Mouse (Mus musculus) urinary bladder, postnatal 25 days (tissue): Measurements from ENCODE around the gene Ubap1.

Source experiments
- DNase-seq: peaks from one replicate; pipeline ENCODE4 v3.0.0; 2022; ENCODE audit warnings: low spot score

Gene Ubap1

DNA sequence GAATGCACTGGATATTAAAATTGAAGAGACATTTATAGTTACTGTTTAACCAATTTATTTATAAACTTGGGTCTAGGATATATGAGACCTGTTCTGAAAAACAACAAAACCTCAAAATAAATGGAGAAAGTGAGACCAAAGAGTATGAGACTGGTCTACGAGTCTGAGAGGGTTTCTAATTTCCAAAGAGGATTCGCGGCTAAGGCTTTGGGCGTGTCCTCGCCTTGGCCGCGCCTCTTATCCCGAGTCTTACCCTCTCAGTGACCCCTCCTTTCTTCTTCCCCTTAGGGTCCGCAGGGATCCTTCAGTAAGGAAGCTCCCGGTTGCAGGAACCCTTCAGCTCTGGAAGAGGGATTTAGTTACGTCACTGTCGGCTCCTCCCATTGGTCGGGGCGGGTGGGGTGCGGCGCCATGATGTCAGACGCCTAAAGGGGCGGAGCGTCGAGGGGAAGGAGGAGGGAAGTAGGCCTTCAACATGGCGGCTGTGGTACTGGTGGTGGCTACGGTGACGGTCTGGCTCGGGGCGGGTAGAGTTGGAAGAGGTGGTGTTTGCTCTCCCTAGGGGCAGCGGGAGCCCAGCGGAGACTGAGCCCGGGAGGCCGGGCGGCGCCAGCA lies at the start of gene Ubap1:
TSS of gene Ubap1 (plus strand) at position 413 of the 615 bp plus-strand sequence.
- DNase-seq = peak; percentile 85

DNA sequence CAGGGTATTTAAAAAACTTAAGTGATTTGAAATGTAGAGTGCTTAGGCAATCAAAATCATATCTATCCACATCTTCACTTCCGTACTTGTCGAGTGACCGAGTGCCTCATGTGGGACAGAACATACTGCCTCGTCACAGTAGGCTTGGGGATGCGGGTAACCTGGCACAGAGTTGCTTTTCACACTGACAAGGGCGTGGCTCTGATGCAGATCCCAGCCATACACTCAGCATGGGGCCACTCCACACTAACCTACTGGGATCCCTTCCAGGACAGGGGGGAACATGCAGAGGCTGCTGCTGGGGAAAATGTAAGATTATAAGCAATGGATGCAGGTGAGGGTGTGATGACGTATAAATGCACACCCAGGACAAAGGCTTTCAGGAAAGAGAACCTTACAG lies 45.1 kb upstream of the Ubap1 start:
- DNase-seq = no peak

DNA sequence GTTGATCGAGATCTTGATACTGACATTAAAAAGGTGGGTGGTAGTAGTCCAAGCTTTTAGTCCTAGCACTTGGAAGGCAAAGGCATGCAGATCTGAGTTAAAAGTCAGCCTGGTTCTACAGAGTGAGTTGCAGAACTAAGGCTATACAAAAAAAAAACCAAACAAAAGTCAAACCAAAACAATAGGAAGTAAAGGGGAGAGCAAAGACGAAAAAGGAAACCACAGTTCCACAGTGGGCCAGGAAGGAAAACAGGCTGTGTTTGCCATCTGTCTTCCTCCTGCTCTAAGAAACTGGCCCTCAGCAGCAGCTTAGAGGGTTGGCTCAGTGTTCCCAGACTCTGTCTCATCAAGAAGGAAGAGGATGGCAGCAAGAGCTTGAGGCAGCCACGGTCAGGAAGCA lies 44.5 kb upstream of the Ubap1 start:
- DNase-seq = no peak

GRCm38 (mm10) chr4:41307406-41307805 lies 41.4 kb upstream of the Ubap1 start:
- no peak for DNase-seq

DNA sequence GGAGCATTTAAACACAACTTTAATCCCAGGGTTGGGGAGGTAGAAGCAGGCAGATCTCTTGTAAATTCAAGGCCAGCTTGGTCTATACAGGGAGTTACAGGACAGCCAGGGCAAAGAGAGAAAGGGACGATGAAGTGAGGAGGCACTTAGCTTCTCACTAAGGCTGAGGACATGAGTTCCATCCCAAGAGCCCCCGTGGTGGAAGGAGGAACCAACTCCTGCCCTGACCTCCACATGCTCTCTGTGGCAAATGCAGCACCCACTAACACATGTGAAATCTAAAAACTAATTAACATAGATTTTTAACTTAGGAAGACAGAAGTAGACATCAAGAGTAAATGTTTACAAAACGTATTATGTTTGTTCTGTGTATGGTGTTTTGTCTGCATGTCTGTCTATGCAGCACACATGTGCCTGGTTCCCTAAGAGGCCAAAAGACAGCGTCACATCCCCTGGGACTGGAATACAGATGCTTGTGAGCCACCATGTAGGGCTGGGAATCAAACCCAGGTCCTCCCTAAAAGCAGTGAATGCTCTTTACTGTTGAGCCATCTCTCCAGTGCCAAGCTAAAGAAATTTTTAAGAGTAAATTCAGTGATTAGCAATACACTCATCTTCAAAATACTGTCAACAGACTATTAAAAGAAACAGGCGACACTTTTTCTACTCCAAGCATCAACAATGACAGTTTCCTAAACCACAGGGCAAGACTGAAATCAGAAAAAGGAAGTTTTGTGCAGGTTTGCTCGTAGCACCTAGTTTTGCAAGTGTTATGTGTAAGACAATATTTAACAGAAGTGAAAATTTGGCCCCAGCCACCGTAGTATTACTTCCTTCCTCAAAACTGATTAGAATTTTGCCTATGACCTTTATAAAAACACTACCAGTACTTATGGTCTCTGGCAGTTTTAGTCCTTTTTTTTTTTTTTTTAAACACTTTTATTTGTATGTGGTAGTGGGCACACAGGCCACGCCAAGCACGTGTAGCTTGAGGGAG lies 37.9 kb upstream of the Ubap1 start:
- DNase-seq = no peak

- no peak for DNase-seq
Measured at GRCm38 (mm10) chr4:41313722-41314121, 35.1 kb upstream of the Ubap1 start.

GRCm38 (mm10) chr4:41314141-41315129 lies 34.4 kb upstream of the Ubap1 start, which contains the start of gene Dcaf12:
TSS of gene Dcaf12 (minus strand) at chr4:41314889.
- peak; percentile 91 for DNase-seq

DNA sequence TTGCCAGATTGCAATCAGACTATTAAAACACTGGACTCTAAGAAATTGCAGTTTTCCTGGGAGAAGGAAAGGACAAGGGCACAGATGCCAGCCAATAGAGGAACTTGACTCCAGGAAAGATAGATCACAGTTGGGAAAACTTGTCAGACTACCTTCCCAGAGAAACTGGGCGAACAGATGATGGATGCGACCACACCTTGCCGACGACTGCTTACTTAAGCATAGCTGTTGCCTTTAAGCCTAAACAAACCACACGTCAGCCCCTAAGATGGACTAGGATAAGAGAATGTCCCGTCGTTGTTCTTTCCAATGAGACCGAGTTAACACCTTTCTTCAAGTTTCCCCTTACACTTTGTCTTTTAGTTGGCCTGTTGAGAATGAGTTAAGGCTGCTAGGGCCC lies 33.6 kb upstream of the Ubap1 start:
- DNase-seq = peak; percentile 21

- no peak for DNase-seq
Measured at GRCm38 (mm10) chr4:41318267-41318666, 30.5 kb upstream of the Ubap1 start.

- DNase-seq = no peak
Measured at GRCm38 (mm10) chr4:41320971-41321370, 27.8 kb upstream of the Ubap1 start.

DNA sequence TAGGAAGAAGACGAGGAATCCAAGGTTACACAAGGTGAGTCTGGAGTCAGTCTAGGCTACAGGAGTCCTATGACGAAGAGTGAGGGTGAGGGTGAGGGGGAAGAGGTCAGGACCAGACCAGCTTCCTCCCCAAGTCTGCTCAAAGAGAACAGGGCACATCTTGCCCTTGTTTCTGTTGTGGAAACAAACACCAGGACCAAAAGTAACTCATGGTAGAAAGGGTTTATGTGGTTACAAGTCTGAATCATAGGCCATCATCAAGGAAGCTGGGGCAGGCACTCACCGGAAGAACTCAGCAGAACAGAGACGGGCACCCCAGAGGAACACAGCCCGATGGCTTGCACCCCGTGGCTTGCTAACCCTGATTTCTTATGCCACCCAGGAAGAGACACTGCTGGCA lies 21.9 kb upstream of the Ubap1 start:
- no peak for DNase-seq

DNA sequence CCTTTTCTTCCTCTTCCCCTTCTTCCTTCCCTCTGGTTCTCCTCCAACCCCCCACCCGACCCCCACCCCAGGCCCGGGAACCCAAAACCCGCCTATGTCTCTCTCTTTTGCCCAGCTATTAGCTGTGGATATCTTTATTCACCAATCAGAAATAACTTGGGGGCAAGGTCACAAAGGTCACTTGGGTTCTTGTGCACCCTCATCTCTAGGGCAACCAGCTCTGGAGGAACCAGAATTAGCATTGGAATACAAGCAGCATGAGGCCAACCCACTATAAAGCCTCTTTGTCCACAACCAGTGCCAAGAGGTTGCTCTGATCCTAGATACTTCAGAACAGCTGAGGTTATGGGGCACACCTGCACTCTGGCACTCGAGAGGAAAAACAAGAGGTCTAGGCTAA lies 19.3 kb upstream of the Ubap1 start:
- DNase-seq = no peak

- DNase-seq = no peak
Measured at GRCm38 (mm10) chr4:41331085-41331484, 17.7 kb upstream of the Ubap1 start.

- no peak for DNase-seq
Measured at GRCm38 (mm10) chr4:41331698-41332421, 16.9 kb upstream of the Ubap1 start.

DNA sequence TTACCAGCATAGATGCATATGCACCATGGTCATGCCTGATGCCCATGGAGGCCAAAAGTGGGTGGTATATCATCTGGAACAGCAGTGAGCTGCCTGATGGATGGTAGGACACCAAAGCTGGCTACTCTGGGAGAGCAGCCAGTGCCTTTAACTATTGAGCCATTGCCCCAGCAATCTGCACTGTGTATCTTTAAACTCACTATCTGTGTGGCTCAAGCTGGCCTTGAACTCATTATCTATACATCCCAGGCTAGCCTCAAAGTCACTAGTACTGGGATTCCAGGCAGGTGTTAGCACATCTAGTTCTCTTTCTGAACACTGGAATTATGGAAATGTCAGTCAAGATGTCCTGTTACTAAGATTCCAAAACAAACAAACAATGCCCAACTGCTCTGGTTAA lies 12.2 kb upstream of the Ubap1 start:
- no peak for DNase-seq

DNA sequence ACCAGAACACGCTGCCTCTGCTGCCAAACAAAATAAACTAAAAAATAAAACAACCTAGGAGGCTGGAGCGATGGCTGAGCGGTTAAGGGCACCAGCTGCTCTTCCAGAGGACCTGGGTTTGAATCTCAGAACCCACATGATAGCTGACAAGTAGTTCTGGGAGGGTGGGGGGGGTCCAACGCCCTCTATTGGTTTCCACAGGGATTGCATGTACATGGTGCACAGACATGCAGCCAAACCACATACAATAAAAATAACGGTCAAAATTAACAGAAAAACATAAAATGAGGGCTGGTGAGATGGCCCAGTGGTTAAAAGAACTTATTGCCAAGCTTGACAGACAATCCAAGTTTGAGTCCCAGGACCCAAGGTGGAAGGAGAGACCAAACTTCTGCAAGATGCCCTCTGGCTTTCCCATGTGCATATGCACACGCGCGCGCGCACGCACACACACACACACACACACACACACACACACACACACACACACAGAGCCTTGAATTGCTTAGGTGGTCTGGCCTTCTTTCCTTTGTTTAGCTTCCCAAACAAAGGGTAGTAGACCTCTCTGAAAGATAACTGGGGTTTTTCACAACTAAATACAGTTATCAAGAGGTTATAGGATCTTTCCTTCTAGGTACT lies 7.8 kb upstream of the Ubap1 start:
- no peak for DNase-seq

GRCm38 (mm10) chr4:41346011-41346410 lies 2.8 kb upstream of the Ubap1 start:
- no peak for DNase-seq

DNA sequence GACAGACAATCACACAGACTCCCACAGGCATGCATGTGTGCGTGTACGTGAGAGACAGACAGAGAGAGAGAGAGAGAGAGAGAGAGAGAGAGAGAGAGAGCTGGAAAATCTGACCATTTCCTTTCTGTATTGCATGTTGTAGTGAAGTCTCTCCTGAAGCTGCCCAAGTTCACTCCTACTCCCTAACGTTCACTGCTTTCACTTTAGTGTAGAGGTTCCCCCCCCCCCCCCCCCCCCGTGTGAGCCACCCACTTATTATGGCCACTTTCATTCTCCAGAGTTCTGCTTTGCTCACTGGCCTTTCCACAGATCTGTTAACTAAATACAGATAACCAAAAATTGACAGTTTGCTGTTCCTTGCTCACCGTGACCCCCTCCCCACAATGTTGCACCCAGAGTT lies 957 bp upstream of the Ubap1 start:
- no peak for DNase-seq

GRCm38 (mm10) chr4:41349199-41349591 lies 399 bp downstream of the Ubap1 start:
- peak; percentile 62 for DNase-seq

GRCm38 (mm10) chr4:41352758-41353157 lies 4.0 kb downstream of the Ubap1 start:
- no peak for DNase-seq

GRCm38 (mm10) chr4:41353265-41353664 lies 4.5 kb downstream of the Ubap1 start:
- DNase-seq = no peak
